Mouse (Mus musculus): ENCODE data around the gene Insyn1.

Gene Insyn1

DNA sequence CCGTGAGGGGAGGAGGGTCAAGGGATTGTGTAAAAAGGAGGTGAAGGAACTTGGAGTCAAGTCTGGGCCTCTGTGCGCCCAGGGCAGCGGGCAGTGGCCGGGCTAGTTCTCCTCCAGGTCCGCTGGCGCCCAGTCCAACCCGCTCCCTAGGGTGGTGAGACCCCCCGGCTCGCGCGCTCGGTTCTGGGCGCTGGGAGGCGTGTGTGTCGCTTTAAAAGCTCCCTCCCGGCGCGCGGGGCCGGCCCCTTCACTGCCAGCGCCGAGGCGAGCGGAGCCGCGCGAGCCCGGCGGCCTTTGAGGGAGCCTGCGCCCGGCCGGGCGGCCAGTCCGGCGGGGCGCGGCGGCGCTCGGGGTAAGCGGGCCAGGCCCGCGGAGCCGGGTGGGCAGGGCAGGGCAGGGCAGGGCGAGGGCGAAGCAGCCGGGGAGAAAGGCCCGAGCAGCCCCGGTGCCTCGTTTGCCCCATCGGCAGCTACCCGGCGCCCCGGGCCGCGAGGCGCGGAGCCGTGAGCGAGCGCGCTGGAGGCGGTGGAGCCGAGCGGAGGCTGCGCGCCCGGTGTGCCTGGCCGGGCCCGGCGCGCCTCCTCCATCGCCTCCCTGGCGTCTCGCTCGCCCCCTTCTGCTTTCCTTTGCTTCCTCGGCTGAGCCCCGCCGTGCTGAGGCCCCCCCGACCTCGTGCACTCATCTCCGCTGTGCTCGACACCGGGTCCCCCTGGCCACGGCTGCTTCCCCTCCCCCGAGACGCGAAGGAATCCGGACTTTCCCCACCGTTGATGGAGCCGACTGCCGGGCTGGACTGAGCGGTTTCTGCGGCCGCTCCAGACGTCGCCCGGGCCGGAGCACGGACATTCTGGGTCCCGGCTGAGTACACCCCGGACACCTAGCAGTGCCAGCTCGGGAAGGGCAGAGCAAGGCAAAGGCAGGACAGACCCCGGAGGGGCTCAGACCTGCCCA is at the start of gene Insyn1:
Gene Insyn1, plus strand, starts transcription at position 753 of the 951 bp plus-strand sequence.
- DNase-seq (ENCODE audit: low spot score): no peak

DNA sequence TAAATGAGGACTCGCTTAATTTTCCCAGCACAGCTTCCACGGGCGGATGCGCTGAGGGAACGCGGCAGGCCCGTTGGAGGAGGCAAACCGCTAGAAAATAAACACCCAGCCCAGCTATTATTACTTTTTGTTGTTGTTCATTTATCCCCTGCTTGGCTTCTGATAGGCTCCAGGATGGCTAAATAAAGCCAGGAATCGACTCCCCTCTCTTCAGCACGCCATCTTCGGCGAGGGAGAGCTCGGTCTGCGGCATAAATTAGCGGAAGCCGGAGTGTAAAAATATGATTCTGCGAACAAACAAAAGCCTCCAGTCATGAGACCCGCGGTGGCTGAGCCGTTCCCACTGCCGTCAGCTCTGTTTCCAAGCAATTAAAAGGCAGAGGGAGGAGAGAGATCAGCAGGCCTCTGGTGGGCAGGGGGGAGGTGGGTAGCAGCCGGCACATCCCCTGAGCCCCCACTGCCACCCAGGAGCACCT is 49.4 kb upstream of the Insyn1 start:
- no peak for DNase-seq (ENCODE audit: low spot score)

GRCm38 (mm10) chr9:58440100-58440499 is 48.3 kb upstream of the Insyn1 start:
- DNase-seq (ENCODE audit: low spot score): no peak

- DNase-seq (ENCODE audit: low spot score): no peak
Observed at GRCm38 (mm10) chr9:58440614-58441013, 47.8 kb upstream of the Insyn1 start.

GRCm38 (mm10) chr9:58441351-58442104 is 46.9 kb upstream of the Insyn1 start:
- DNase-seq (ENCODE audit: low spot score): no peak

DNA sequence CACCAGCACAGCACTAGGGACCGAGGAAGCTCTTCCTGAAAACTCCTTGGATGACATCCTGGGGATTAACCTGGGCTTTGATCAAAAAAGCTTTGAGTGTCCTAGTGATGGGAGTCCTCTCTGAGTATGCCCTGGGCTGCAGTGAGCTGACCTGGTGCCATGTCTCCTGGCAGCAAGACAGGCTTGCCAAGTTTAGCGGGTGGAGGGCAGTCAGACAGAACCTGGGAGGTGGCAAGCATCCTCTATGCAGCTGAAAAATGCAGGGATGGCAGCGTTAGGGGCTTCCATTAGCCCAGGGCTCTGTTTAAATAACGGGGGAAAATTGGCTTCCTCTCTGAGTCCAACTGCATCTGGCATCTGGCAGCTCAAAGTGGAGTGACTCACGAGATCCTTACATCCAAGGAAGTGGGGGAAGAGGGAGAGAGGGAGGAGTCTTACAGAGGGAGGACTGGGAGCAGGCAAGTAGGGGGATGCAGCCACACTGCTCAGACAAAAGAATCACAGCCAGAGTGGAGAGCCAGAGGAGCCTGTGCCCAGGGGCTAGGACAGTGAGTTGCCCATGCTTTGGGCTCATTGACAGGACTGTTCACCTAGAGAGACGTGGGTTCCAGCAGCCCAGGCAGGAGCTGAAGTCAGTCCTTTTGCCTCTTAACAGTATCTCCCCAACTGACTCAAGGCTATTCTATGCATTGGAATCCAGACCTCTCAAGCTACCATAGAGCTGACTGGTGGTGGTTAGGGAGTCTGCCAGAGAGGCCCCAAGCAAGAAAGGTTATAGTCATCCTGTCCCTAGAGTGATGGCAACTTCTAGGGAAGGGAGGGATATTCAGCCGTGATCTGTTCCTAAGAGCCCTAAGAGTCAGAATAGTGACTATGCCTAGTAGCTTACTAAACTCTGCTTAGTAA is 46.0 kb upstream of the Insyn1 start:
- DNase-seq (ENCODE audit: low spot score): no peak

DNA sequence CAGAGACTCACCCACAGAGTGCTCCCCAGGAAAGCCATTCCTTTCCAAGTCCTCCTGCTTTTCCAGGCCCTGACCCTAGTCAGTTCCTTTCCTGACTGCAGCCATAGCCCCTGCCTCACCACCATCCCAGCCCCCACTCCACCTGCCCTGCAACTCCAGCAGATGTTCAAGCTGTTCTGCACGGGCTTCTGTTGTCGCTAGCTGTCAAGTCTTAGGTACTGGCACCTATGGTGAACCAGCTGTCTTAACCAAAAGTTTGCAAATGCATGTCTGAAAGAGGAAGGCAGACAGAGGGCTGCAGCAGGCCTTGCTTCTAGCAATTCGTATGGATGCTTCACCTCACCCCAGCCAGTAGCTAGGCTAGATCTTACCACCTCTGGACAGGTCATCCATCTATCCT is 45.3 kb upstream of the Insyn1 start:
- no peak for DNase-seq (ENCODE audit: low spot score)

- no peak for DNase-seq (ENCODE audit: low spot score)
Observed at GRCm38 (mm10) chr9:58446829-58447228, 41.6 kb upstream of the Insyn1 start.

DNA sequence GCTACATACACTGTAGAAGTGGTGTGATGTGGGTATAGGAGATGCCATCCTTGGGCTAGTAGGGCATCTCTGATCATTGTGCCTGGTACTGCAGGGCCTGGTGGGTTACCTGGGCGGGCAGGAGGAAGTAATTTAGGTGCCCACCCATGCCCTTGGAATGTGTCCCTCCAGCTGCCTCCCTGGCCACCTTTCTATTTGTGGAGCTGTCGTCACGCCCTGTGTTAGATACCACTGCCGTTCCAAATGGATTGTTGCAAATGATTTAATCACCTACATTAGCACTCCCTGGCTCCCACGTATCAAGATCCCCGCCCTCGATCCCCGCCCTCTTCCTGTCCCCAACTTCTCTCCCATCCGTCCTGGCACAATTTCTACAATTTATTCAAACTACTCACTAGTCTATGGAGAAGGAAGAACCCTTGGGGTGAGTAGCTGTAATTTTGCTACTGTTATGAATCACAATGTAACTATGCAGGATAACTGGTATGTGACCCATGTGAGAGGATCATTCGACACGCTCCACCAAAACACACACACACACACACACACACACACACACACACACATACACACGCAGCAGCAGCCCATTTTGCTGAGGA is 40.3 kb upstream of the Insyn1 start:
- no peak for DNase-seq (ENCODE audit: low spot score)

DNA sequence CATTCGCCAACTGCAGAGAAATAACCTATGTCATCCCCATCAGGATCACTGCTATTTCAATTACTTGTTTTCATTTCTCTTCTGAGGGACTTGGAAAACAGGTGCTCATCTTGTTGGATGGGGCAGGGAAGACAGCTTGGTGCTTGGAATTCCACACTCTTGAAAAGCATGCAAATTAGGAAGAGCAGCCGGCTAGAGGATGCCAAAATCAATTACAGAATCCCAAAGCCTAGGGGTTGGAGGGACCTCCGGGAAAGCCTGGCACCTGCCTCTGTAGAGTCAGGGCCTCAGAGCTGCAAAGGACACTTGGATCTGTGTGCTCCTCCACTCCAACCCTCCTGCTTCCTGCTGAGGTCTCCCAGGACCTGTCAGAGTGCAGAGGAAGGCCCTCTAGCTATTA is 38.9 kb upstream of the Insyn1 start:
- DNase-seq (ENCODE audit: low spot score): no peak

DNA sequence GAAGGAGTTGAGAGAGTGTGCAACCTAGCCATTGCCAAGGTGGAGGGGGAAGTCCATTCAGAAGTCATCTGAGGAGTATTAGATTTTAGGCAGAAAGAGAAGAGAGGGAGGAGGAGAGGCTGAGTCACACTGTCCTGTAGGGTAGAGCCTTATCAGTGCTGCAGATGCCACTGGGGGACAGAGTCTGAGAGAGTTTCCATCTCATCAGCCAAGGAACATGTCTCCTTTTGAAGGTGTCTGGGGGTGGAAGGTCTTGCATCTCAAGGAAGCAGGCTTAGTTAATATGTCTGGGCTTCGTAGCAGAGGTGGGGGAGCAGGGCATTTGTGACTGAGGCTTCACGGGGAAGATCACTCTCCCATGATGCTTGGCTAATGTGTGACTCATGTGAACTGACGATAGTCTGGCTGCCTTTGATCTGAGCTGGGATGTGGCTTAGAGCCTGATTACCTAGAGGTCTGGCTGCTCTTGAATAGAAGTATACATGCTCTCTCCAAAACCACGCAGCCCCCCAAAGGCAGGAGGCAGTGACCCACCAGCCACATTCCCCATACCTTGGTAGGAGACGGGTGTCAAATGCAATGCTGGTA is 34.5 kb upstream of the Insyn1 start:
- DNase-seq (ENCODE audit: low spot score): no peak

GRCm38 (mm10) chr9:58454886-58455285 is 33.5 kb upstream of the Insyn1 start:
- DNase-seq (ENCODE audit: low spot score): no peak

DNA sequence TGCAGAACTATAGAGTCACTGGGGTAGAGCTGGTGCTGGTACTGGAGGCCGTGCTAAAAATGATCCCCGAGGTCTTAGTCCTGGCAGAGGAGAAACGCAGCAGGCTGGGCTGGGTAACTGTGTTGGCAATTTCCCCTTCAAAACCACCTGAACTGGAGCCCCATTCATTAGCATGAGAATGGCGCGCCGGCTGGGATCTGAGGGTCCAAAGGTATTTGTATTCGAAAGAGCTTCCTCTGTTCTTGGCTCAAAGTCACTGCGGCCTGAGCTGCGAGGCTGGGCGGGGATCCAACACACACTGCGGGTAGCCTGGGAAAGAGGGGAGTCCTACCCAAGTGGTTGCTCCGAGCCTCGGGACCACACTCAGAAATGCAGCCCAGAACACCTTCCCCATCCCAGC is 32.6 kb upstream of the Insyn1 start:
- DNase-seq (ENCODE audit: low spot score): no peak

DNA sequence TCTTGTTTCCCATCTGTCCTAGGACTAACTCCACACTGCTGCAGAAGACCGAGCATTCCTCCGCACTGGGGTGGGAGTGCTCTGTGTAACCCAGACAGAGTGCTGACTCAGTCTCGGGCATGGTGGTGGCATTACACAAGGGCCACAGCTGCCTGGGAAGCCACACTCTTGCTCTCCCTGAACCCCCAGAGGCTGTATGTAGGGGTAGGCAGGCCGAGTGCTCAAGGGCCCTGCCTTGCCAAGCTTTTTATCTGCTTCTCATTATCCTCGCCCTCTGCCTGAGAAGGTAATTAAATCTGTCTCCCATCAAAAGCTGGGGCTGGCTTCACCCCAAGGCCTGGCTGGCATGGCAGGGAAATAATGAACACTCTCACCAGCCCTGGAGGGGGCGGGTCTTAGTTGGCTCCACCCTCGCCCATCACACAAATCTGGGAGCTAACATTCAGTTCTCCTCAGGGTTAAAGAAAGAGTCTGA is 30.9 kb upstream of the Insyn1 start:
- DNase-seq (ENCODE audit: low spot score): no peak

DNA sequence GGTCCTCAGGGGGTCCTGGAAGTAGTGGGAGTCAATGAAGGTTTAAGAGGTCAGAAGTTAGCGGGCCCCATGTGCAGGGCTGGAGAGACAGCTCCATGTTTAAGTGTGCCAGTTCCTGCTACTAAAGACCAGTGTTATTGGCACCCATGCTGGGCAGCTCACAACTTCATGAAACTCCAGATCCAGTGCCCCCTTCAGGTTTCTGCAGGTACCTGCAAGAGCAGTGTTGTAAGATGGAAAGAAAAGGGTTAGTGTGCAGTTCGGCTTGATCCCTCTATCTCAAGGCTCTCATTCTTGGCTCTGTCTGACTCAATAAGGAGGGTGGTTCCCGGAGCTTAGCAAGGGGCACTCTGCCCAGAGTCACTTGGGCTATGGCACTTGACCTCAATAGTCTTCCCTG is 30.1 kb upstream of the Insyn1 start:
- no peak for DNase-seq (ENCODE audit: low spot score)

DNA sequence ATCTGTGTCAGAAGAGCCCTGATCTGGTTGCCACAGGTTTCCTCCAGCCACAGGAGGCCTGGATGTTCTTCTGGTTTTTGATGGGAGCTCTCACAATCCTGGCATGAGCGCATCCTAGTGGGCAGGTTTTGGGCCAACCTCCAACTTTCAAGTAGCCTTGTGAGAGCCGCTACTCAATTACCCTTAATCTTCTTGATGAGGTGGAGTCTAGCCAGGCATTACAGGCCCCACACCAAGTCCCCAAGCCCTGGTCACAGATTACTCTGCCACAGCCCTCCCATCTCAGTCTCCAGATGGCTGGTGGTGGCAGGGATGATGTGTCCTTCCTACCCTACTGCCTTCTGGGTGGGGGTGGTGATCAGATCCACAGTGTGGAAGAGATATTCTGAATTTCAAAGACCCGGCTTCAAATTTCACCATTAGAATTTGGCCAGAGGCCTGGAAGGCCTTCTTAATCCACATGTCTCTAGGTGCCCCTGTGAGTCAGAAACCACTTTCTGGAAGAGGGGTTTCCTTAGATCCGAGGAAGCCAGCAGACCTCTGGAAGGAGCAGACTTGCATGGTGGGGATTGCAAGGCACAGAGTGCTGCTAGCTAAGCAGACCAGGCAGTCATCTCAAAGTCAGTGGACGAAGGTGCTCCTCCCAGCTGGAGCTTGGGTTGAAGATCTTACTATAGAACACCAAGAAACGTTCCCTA is 29.4 kb upstream of the Insyn1 start:
- no peak for DNase-seq (ENCODE audit: low spot score)

DNA sequence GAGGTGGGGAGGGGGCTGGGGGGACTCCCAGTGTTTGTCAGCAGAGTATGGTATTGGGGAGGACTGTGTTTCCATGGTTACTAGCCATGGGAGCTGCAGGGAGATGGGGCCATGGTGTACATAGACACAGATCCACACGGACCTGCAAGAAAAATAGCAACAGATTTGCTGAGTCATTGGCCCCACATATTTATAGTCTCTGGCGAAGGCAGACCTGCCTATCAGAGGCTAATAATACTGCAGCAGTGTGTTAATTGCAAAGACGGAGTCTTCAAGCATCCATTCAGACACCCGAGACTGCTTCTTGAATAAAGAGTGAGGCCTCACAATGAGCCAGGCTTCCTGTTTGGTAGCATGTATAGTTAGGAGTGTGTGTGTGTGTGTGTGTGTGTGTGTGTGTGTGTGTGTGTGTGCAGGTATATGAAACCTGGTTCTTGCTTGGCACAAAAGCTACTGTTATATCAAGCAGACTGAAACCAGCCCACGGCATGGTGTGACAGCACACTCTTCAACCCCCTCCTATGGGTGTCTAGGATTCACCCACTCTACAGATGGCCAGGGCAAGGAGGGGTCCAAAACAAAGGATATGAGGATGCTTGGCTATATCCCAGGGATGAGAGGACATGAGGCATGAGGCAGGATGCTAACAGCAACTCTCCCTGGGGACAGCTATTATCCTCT is 20.9 kb upstream of the Insyn1 start:
- peak; percentile 56 for DNase-seq (ENCODE audit: low spot score)

- DNase-seq (ENCODE audit: low spot score): no peak
Observed at GRCm38 (mm10) chr9:58470466-58470865, 17.9 kb upstream of the Insyn1 start.

DNA sequence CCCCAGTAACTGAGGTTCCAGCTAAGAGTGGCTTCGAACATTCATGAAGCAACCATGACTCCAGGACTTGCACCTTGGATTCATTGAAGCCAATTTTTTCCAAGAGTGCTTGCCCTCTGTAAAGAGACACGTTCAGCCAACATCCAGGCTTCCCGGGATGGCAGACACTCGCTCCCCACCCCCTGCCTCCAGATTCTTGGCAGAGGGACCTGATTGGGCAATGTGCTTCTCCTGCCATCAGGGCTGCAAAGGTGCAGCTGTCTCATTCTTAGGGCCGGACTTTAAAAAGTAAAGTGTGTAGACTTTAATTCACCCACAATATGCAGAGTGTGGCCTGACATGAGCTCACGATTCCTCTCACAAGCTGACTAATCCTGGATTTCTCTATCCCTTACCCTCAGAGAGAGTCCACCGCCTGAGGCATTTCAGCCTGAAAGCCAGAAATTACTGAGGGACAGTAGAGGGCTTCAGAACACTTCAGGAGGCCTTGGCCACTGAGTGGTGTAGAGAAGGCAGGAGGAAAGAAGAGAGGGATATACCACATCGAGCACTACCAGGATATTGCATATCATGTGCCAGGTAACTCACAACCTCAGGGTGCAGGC is 15.1 kb upstream of the Insyn1 start:
- DNase-seq (ENCODE audit: low spot score): no peak

Data from left cerebral cortex, adult 11 months (tissue).